Comparison of ENCODE assay signal across 19 mouse cellular contexts in genomic region chr8:44786740-44787139, GRCm38 (mm10).
"Had no signal": no experiment of that assay in that cellular context is flagged by ENCODE, and none has a peak within 500 bp of the region (broad histone marks: within the 10 kb centered on the region; RNA-seq: fewer than 3 reads in every experiment).

No protein-coding gene starts in this region.

- H3K36me3 ChIP-seq: midbrain, embryonic 10.5 days; midbrain, embryonic 12.5 days; neural tube, embryonic 13.5 days; neural tube, embryonic 15.5 days had no signal

- H3K9me3 ChIP-seq: midbrain, embryonic 10.5 days; neural tube, embryonic 13.5 days; neural tube, embryonic 15.5 days had no signal

- H3K4me1 ChIP-seq: neural tube, embryonic 15.5 days had no signal

- H3K9ac ChIP-seq: lung, embryonic 14.5 days; midbrain, embryonic 12.5 days; neural tube, embryonic 13.5 days; neural tube, embryonic 15.5 days had no signal

- H3K4me3 ChIP-seq: midbrain, embryonic 10.5 days; midbrain, embryonic 12.5 days; myocyte; neural tube, embryonic 13.5 days; neural tube, embryonic 15.5 days had no signal

- H3K4me2 ChIP-seq: lung, embryonic 14.5 days; midbrain, embryonic 12.5 days; neural tube, embryonic 13.5 days; neural tube, embryonic 15.5 days had no signal

- H3K27ac ChIP-seq: midbrain, embryonic 10.5 days; midbrain, embryonic 12.5 days; neural tube, embryonic 13.5 days; neural tube, embryonic 15.5 days had no signal

- H3K27me3 ChIP-seq: midbrain, embryonic 12.5 days; neural tube, embryonic 13.5 days; neural tube, embryonic 15.5 days had no signal

- ATAC-seq: midbrain, embryonic 16.5 days had no signal

- DNase-seq: lung, adult 18-20 months; lung, embryonic 14.5 days; lung, postnatal 10 days; lung, postnatal 4 days; midbrain, embryonic 14.5 days; retina, postnatal 1 day; right cerebral cortex, adult 18-20 months; right cerebral cortex, postnatal 25 days; right cerebral cortex, postnatal 4 days; spleen, adult 18-20 months; thymus, adult 2 months; thymus, postnatal 25 days; thymus, postnatal 4 days had no signal
